Mouse (Mus musculus) gastrocnemius, postnatal 25 days (tissue): ENCODE results near the gene Ube3b. TPM values are rescaled to one million over a fixed set of nuclear protein-coding genes. Genes with fewer than 3 reads are reported as not detected.

ENCODE experiments used
- DNase-seq: peaks from one replicate; pipeline ENCODE4 v3.0.0; 2022
- total RNA-seq, 2 experiments: library from RNA; stranded (reverse); gene quantifications; 1 replicate in 1 of 2; 2 replicates in 1 of 2; pipeline ENCODE4 v1.2.3; 2021

Ube3b gene
- total RNA-seq, 2 experiments from 2014 or later, result 103 to 107 TPM

GRCm38 (mm10) chr5:114373581-114373980 lies 6.8 kb upstream of the Ube3b start:
- no peak for DNase-seq

GRCm38 (mm10) chr5:114374409-114375213 lies 5.8 kb upstream of the Ube3b start:
- DNase-seq, result no peak

GRCm38 (mm10) chr5:114378177-114378920 lies 2.1 kb upstream of the Ube3b start:
- DNase-seq, result no peak

- no peak for DNase-seq
These were observed 1.5 kb upstream of the Ube3b start for GRCm38 (mm10) chr5:114378936-114379335.

- DNase-seq, result no peak
These were observed 644 bp upstream of the Ube3b start for GRCm38 (mm10) chr5:114379763-114380162.

GRCm38 (mm10) chr5:114381013-114381351 lies 575 bp downstream of the Ube3b start:
- no peak for DNase-seq

- no peak for DNase-seq
These were observed 2.9 kb downstream of the Ube3b start for GRCm38 (mm10) chr5:114383184-114383904.

- no peak for DNase-seq
These were observed 4.0 kb downstream of the Ube3b start for GRCm38 (mm10) chr5:114384448-114384847.

GRCm38 (mm10) chr5:114393169-114393568 lies 12.8 kb downstream of the Ube3b start:
- DNase-seq, result no peak

GRCm38 (mm10) chr5:114406592-114406991 lies 26.2 kb downstream of the Ube3b start:
- no peak for DNase-seq

GRCm38 (mm10) chr5:114407269-114407668 lies 26.9 kb downstream of the Ube3b start:
- DNase-seq, result no peak

- DNase-seq, result no peak
These were observed 27.4 kb downstream of the Ube3b start for GRCm38 (mm10) chr5:114407810-114408209.

GRCm38 (mm10) chr5:114408846-114409245 lies 28.4 kb downstream of the Ube3b start:
- DNase-seq, result no peak

GRCm38 (mm10) chr5:114410429-114410828 lies 30.0 kb downstream of the Ube3b start:
- DNase-seq, result no peak

GRCm38 (mm10) chr5:114412361-114412998 lies 32.1 kb downstream of the Ube3b start:
- DNase-seq, result no peak

GRCm38 (mm10) chr5:114413067-114413735 lies 32.8 kb downstream of the Ube3b start:
- DNase-seq, result peak; percentile 65

- no peak for DNase-seq
These were observed 35.2 kb downstream of the Ube3b start for GRCm38 (mm10) chr5:114415606-114416005.

- DNase-seq, result no peak
These were observed 36.4 kb downstream of the Ube3b start for GRCm38 (mm10) chr5:114416855-114417254.

GRCm38 (mm10) chr5:114418541-114418940 lies 38.1 kb downstream of the Ube3b start:
- no peak for DNase-seq

GRCm38 (mm10) chr5:114421561-114422298 lies 41.3 kb downstream of the Ube3b start:
- DNase-seq, result no peak

- DNase-seq, result no peak
These were observed 42.2 kb downstream of the Ube3b start for GRCm38 (mm10) chr5:114422591-114422990.
